In the genomic region with DNA sequence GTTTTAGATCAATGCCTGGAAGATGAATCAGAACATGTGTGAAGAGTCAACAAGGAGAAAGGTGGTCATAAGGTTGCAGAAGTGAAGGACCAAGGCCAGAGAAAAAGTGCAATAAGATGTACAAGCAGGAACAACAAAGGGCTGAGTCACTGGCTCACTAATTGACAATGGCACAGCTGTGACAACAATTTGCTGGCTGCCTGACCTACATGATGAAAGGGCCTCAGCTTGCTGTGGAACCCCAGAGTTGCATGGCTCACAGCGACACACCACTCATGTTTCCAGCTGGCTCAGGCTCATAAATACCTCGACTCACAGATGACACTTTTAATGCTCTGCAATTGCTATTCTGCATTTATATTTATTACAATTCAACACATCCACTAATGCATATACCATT, we compare ENCODE assay signal across 14 mouse cellular contexts.
DNase-seq lines count a peak whose midpoint lies in the region; ATAC-seq and TF ChIP-seq lines count a peak whose summit lies in the region.
"Had no signal": no experiment of that assay in that cellular context is flagged by ENCODE, and none has a peak within 500 bp of the region (broad histone marks: within the 10 kb centered on the region; RNA-seq: fewer than 3 reads in every experiment).

No protein-coding gene starts in this region.

- no peaks in the 10 kb centered on the region for H3K9me3 ChIP-seq in hindbrain, embryonic 10.5 days
- no peaks in the 10 kb centered on the region for H3K9me3 ChIP-seq in hindbrain, embryonic 12.5 days (replicated peaks)
- H3K9me3 ChIP-seq in midbrain, postnatal 0 days (ENCODE audit: low read length) = no peaks in the 10 kb centered on the region
- no peaks in the 10 kb centered on the region for H3K9me3 ChIP-seq in midbrain, embryonic 16.5 days (replicated peaks; ENCODE audit: control insufficient read depth, low read length, poor library complexity, severe bottlenecking)
- H3K9me3 ChIP-seq in hindbrain, postnatal 0 days (ENCODE audit: low read length) = no peaks in the 10 kb centered on the region
- H3K9me3 ChIP-seq: heart, embryonic 15.5 days; midbrain, embryonic 15.5 days had no signal

- H3K27me3 ChIP-seq in hindbrain, embryonic 10.5 days (ENCODE audit: insufficient read depth, poor library complexity, severe bottlenecking) = no peaks in the 10 kb centered on the region
- no peaks in the 10 kb centered on the region for H3K27me3 ChIP-seq in hindbrain, embryonic 12.5 days
- H3K27me3 ChIP-seq in midbrain, postnatal 0 days (ENCODE audit: insufficient read depth, low read length) = no peaks in the 10 kb centered on the region
- no peaks in the 10 kb centered on the region for H3K27me3 ChIP-seq in midbrain, embryonic 16.5 days (ENCODE audit: control insufficient read depth, insufficient read depth, low read depth, low read length)
- no peaks in the 10 kb centered on the region for H3K27me3 ChIP-seq in hindbrain, postnatal 0 days (ENCODE audit: insufficient read depth, low read length)
- H3K27me3 ChIP-seq: heart, embryonic 15.5 days; midbrain, embryonic 15.5 days had no signal

- H3K4me3 ChIP-seq in hindbrain, embryonic 10.5 days = no peak overlapping the region
- H3K4me3 ChIP-seq in hindbrain, embryonic 12.5 days = no peak overlapping the region
- no peak overlapping the region for H3K4me3 ChIP-seq in midbrain, postnatal 0 days (ENCODE audit: low read depth, low read length)
- H3K4me3 ChIP-seq in midbrain, embryonic 16.5 days (ENCODE audit: low read depth, low read length) = no peak overlapping the region
- no peak overlapping the region for H3K4me3 ChIP-seq in hindbrain, postnatal 0 days (ENCODE audit: low read length)
- H3K4me3 ChIP-seq in lung, adult 2 months (replicated peaks; ENCODE audit: extremely low read depth, low read depth, low read length) = no peak overlapping the region
- H3K4me3 ChIP-seq: heart, embryonic 15.5 days; midbrain, embryonic 15.5 days had no signal

- TF ChIP-seq POLR2A in lung, adult 2 months (IDR thresholded peaks at IDR 0.05; ENCODE audit: borderline replicate concordance, extremely low read depth, low read depth, low read length) = no peak

- WGBS in hindbrain, embryonic 10.5 days = 30% methylated on average over 2 of the region's 2 CpGs
- 22% methylated on average over 2 of the region's 2 CpGs for WGBS in hindbrain, embryonic 12.5 days
- 40% methylated on average over 2 of the region's 2 CpGs for WGBS in midbrain, postnatal 0 days
- WGBS in midbrain, embryonic 16.5 days = 38% methylated on average over 2 of the region's 2 CpGs
- 16% methylated on average over 2 of the region's 2 CpGs for WGBS in hindbrain, postnatal 0 days
- WGBS in lung, adult 2 months = 53% methylated on average over 2 of the region's 2 CpGs

- TF ChIP-seq CTCF in midbrain, postnatal 0 days (IDR thresholded peaks at IDR 0.05) = no peak
- no peak for TF ChIP-seq CTCF in hindbrain, postnatal 0 days (IDR thresholded peaks at IDR 0.05; ENCODE audit: low read depth)
- no peak for TF ChIP-seq CTCF in lung, adult 2 months (IDR thresholded peaks at IDR 0.05; ENCODE audit: insufficient read depth, low read length)

- no peak overlapping the region for H3K4me2 ChIP-seq in hindbrain, embryonic 12.5 days (replicated peaks)
- H3K4me2 ChIP-seq in midbrain, postnatal 0 days (ENCODE audit: low read depth, low read length, poor library complexity, severe bottlenecking) = no peak overlapping the region
- no peak overlapping the region for H3K4me2 ChIP-seq in midbrain, embryonic 16.5 days (ENCODE audit: low read length)
- H3K4me2 ChIP-seq in hindbrain, postnatal 0 days (ENCODE audit: low read depth, low read length) = no peak overlapping the region
- H3K4me2 ChIP-seq: heart, embryonic 15.5 days; midbrain, embryonic 15.5 days had no signal

- no peaks in the 10 kb centered on the region; the same call in 1 of the 2 replicates for H3K4me1 ChIP-seq in hindbrain, embryonic 10.5 days (replicated peaks)
- 0 out of 2 replicates have a peak, but pooled peaks cover 3% of the 10 kb centered on the region for H3K4me1 ChIP-seq in hindbrain, embryonic 12.5 days
- no peaks in the 10 kb centered on the region for H3K4me1 ChIP-seq in midbrain, postnatal 0 days (ENCODE audit: insufficient read depth, low read length)
- no peaks in the 10 kb centered on the region for H3K4me1 ChIP-seq in midbrain, embryonic 16.5 days (ENCODE audit: control insufficient read depth, insufficient read depth, low read length)
- no peaks in the 10 kb centered on the region for H3K4me1 ChIP-seq in hindbrain, postnatal 0 days (ENCODE audit: insufficient read depth, low read length)
- H3K4me1 ChIP-seq in lung, adult 2 months (ENCODE audit: control insufficient read depth, insufficient read depth, low read length) = no peaks in the 10 kb centered on the region
- H3K4me1 ChIP-seq: heart, embryonic 15.5 days; midbrain, embryonic 15.5 days had no signal

- no peaks in the 10 kb centered on the region for H3K36me3 ChIP-seq in hindbrain, embryonic 10.5 days
- no peaks in the 10 kb centered on the region for H3K36me3 ChIP-seq in hindbrain, embryonic 12.5 days
- H3K36me3 ChIP-seq in midbrain, postnatal 0 days (ENCODE audit: insufficient read depth, low read length) = no peaks in the 10 kb centered on the region
- no peaks in the 10 kb centered on the region for H3K36me3 ChIP-seq in midbrain, embryonic 16.5 days (ENCODE audit: control insufficient read depth, insufficient read depth, low read length)
- H3K36me3 ChIP-seq in hindbrain, postnatal 0 days (ENCODE audit: insufficient read depth, low read length) = no peaks in the 10 kb centered on the region
- H3K36me3 ChIP-seq: heart, embryonic 15.5 days; midbrain, embryonic 15.5 days had no signal

- no peak overlapping the region for H3K27ac ChIP-seq in hindbrain, embryonic 10.5 days
- no peak overlapping the region for H3K27ac ChIP-seq in hindbrain, embryonic 12.5 days
- H3K27ac ChIP-seq in midbrain, postnatal 0 days (ENCODE audit: low read depth, low read length) = no peak overlapping the region
- H3K27ac ChIP-seq in midbrain, embryonic 16.5 days (ENCODE audit: low read length) = no peak overlapping the region
- H3K27ac ChIP-seq in hindbrain, postnatal 0 days = no peak overlapping the region
- H3K27ac ChIP-seq: heart, embryonic 15.5 days; liver, embryonic 14.5 days; midbrain, embryonic 15.5 days had no signal

- no peak for ATAC-seq in hindbrain, embryonic 12.5 days (ENCODE audit: low FRiP score)
- ATAC-seq in midbrain, postnatal 0 days (ENCODE audit: low FRiP score) = no peak
- ATAC-seq in midbrain, embryonic 16.5 days = no peak
- ATAC-seq in hindbrain, postnatal 0 days = no peak
- ATAC-seq in monocyte, adult 5-6 weeks (replicated peaks; ENCODE audit: insufficient number of reproducible peaks, low FRiP score, low TSS enrichment, poor library complexity, severe bottlenecking) = no peak
- ATAC-seq: midbrain, embryonic 15.5 days had no signal

- H3K9ac ChIP-seq in hindbrain, embryonic 12.5 days = no peak overlapping the region
- H3K9ac ChIP-seq in midbrain, postnatal 0 days (replicated peaks; ENCODE audit: low read length, poor library complexity, severe bottlenecking) = no peak overlapping the region
- no peak overlapping the region for H3K9ac ChIP-seq in midbrain, embryonic 16.5 days (ENCODE audit: low read depth, low read length)
- H3K9ac ChIP-seq in hindbrain, postnatal 0 days (replicated peaks; ENCODE audit: low read length) = no peak overlapping the region
- H3K9ac ChIP-seq: heart, embryonic 15.5 days; liver, embryonic 14.5 days; midbrain, embryonic 15.5 days had no signal

- DNase-seq in hindbrain, embryonic 10.5 days (ENCODE audit: low spot score) = peak; percentile 6
- DNase-seq in midbrain, postnatal 0 days (ENCODE audit: low spot score) = peak; percentile 14
- DNase-seq in hindbrain, postnatal 0 days (ENCODE audit: low spot score) = peak; percentile 7
- no peak for DNase-seq in lung, adult 2 months
- no peak for DNase-seq in adrenal gland, postnatal 36 days
- DNase-seq: gastrocnemius, postnatal 36 days; kidney, postnatal 14 days; right cerebral cortex, postnatal 4 days had no signal

Comparison
In these comparisons a context has a peak if more than half of its experiments do, and no peak if none do; other contexts are left out.
1. DNase-seq: peak in hindbrain, embryonic 10.5 days (single experiment), midbrain, postnatal 0 days (single experiment) and hindbrain, postnatal 0 days (single experiment); none in lung, adult 2 months (single experiment) and adrenal gland, postnatal 36 days (0 of 2).